ENCODE assay signal across 8 mouse cellular contexts in the genomic region with DNA sequence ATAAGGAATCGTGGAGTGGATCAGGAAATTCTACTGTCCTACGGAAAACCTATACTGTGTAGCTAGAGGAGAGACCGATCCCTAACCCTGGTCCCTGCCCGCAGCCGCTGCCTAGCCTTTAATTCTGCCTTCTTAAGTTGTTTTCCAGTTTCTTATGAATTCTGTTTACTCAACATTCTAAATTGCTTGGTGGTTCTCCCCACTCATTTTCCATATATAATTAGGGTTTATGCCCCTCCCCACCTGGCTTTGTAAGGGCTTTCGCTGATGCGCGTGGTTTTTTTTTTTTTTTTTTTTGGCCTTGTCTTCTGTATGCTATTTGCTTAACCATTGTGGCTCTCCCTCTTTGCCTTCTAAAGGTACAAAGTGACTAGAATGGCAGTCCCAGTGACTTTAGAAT. TPM values are rescaled to one million over a fixed set of nuclear protein-coding genes. Genes with fewer than 3 reads are reported as not detected.
DNase-seq lines count a peak whose midpoint lies in the region; ATAC-seq and TF ChIP-seq lines count a peak whose summit lies in the region.

No protein-coding gene starts in this region.

- peak overlapping the region; percentile 94 for H3K4me3 ChIP-seq in cerebellum, adult 2 months (replicated peaks; ENCODE audit: insufficient read depth, low read depth, low read length)
- H3K4me3 ChIP-seq in limb, embryonic 13.5 days, result peak overlapping the region; percentile 96
- H3K4me3 ChIP-seq in stomach, postnatal 0 days (ENCODE audit: low read depth, low read length), result peak overlapping the region; percentile 98

- H3K36me3 ChIP-seq in limb, embryonic 13.5 days, result peaks cover 9% of the 10 kb centered on the region
- no peaks in the 10 kb centered on the region for H3K36me3 ChIP-seq in stomach, postnatal 0 days (ENCODE audit: control insufficient read depth, insufficient read depth, low read length)

- no peaks in the 10 kb centered on the region for H3K27me3 ChIP-seq in cerebellum, adult 2 months (ENCODE audit: control insufficient read depth, insufficient read depth, low read length)
- no peaks in the 10 kb centered on the region for H3K27me3 ChIP-seq in limb, embryonic 13.5 days
- no peaks in the 10 kb centered on the region for H3K27me3 ChIP-seq in stomach, postnatal 0 days (ENCODE audit: control insufficient read depth, insufficient read depth, low read length)

- TF ChIP-seq EP300 in stomach, postnatal 0 days (optimal IDR thresholded peaks at IDR 0.05), result no peak

- H3K4me2 ChIP-seq in limb, embryonic 13.5 days (replicated peaks), result peak overlapping the region; percentile 81
- peak overlapping the region; percentile 61 for H3K4me2 ChIP-seq in stomach, postnatal 0 days (replicated peaks; ENCODE audit: low read depth)

- no peak for TF ChIP-seq CTCF in cerebellum, adult 2 months (IDR thresholded peaks at IDR 0.05; ENCODE audit: borderline replicate concordance, insufficient read depth, low read depth, low read length)
- TF ChIP-seq CTCF in stomach, postnatal 0 days (IDR thresholded peaks at IDR 0.05; ENCODE audit: low read depth), result no peak

- peak in 1 of 2 experiments; percentile 9 for DNase-seq in cerebellum, adult 2 months
- DNase-seq in cerebellum, adult 11 months, result no peak
- DNase-seq in retina, postnatal 1 day, result peak; percentile 15
- no peak for DNase-seq in retina, embryonic 14.5 days (ENCODE audit: low spot score)
- no peak for DNase-seq in stomach, postnatal 0 days (ENCODE audit: low spot score)
- DNase-seq in adrenal gland, adult 18-20 months (ENCODE audit: low spot score in 2 of 2), result no peak

- no peak for ATAC-seq in limb, embryonic 13.5 days (ENCODE audit: low FRiP score, low read depth)
- ATAC-seq in stomach, postnatal 0 days (ENCODE audit: low FRiP score, low TSS enrichment), result no peak
- no peak for ATAC-seq in granulocyte monocyte progenitor cell, adult 5-6 weeks (replicated peaks; ENCODE audit: poor library complexity, severe bottlenecking)

- H3K4me1 ChIP-seq in cerebellum, adult 2 months (ENCODE audit: control insufficient read depth, insufficient read depth, low read length), result peaks cover 3% of the 10 kb centered on the region; the same call in 1 of the 2 replicates
- peaks cover 42% of the 10 kb centered on the region for H3K4me1 ChIP-seq in limb, embryonic 13.5 days
- peaks cover 5% of the 10 kb centered on the region; the same call in 1 of the 2 replicates for H3K4me1 ChIP-seq in stomach, postnatal 0 days (replicated peaks; ENCODE audit: control insufficient read depth, insufficient read depth)

- no peak for TF ChIP-seq POLR2A in cerebellum, adult 2 months (IDR thresholded peaks at IDR 0.05; ENCODE audit: borderline replicate concordance, insufficient read depth, low read length)

- no peak overlapping the region for H3K27ac ChIP-seq in cerebellum, adult 2 months (ENCODE audit: insufficient read depth, low read length)
- peak overlapping the region; percentile 96; the same call in 1 of the 2 replicates for H3K27ac ChIP-seq in limb, embryonic 13.5 days
- peak overlapping the region; percentile 98 for H3K27ac ChIP-seq in stomach, postnatal 0 days (replicated peaks)

- peak overlapping the region; percentile 93 for H3K9ac ChIP-seq in limb, embryonic 13.5 days
- H3K9ac ChIP-seq in stomach, postnatal 0 days (ENCODE audit: low read length), result peak overlapping the region; percentile 91

- H3K9me3 ChIP-seq in limb, embryonic 13.5 days, result no peaks in the 10 kb centered on the region
- no peaks in the 10 kb centered on the region for H3K9me3 ChIP-seq in stomach, postnatal 0 days (ENCODE audit: control insufficient read depth, low read length)

- under 1% methylated on average over 8 of the region's 8 CpGs for WGBS in cerebellum, adult 2 months
- WGBS in limb, embryonic 13.5 days, result 2% methylated on average over 8 of the region's 8 CpGs
- WGBS in stomach, postnatal 0 days, result 0% methylated on average over 8 of the region's 8 CpGs

RNA-seq across cellular contexts. Expression of a gene that starts 0.6 kb away (rescaled TPM):
- polyA plus RNA-seq in cerebellum, adult 2 months (2012; rRNA removed), result 9.9 and 10.0 TPM in 2 replicates
- 29.1 and 32.7 TPM in 2 replicates for polyA plus RNA-seq in limb, embryonic 13.5 days (2015; fragmentation: Nextera tagmentation; extraction: Ambion mirVana)
- polyA plus RNA-seq in stomach, postnatal 0 days (2015; fragmentation: Nextera tagmentation; extraction: Ambion mirVana), result 17.5 and 21.2 TPM in 2 replicates
- 17.6 and 36.5 TPM in 2 replicates for total RNA-seq in granulocyte monocyte progenitor cell, adult 5-6 weeks (2014; fragmentation: Nextera tagmentation)
- total RNA-seq in granulocyte monocyte progenitor cell, adult 5-6 weeks (2017), result 23.3 and 28.8 TPM in 2 replicates
- total RNA-seq in adrenal gland, adult 18-20 months (2021), result 10 to 100 TPM; 21.0 to 27.7 TPM

RNA-seq across cellular contexts. Expression of a gene that starts 1.4 kb away (rescaled TPM):
- 258 and 285 TPM in 2 replicates for polyA plus RNA-seq in cerebellum, adult 2 months (2012; rRNA removed)
- polyA plus RNA-seq in limb, embryonic 13.5 days (2015; fragmentation: Nextera tagmentation; extraction: Ambion mirVana), result 423 and 430 TPM in 2 replicates
- 473 and 483 TPM in 2 replicates for polyA plus RNA-seq in stomach, postnatal 0 days (2015; fragmentation: Nextera tagmentation; extraction: Ambion mirVana)
- total RNA-seq in granulocyte monocyte progenitor cell, adult 5-6 weeks (2014; fragmentation: Nextera tagmentation), result 154 and 171 TPM in 2 replicates
- 140 and 182 TPM in 2 replicates for total RNA-seq in granulocyte monocyte progenitor cell, adult 5-6 weeks (2017)
- 100 to 1,000 TPM; 341 to 403 TPM for total RNA-seq in adrenal gland, adult 18-20 months (2021)

RNA-seq across cellular contexts. Expression of a gene that starts 29.4 kb away (rescaled TPM):
- polyA plus RNA-seq in cerebellum, adult 2 months (2012; rRNA removed), result not detected in 2 replicates
- not detected in 2 replicates for polyA plus RNA-seq in limb, embryonic 13.5 days (2015; fragmentation: Nextera tagmentation; extraction: Ambion mirVana)
- 0.08 TPM in 2 replicates for polyA plus RNA-seq in stomach, postnatal 0 days (2015; fragmentation: Nextera tagmentation; extraction: Ambion mirVana)
- not detected in 2 replicates for total RNA-seq in granulocyte monocyte progenitor cell, adult 5-6 weeks (2014; fragmentation: Nextera tagmentation)
- total RNA-seq in granulocyte monocyte progenitor cell, adult 5-6 weeks (2017), result not detected in 2 replicates
- total RNA-seq in adrenal gland, adult 18-20 months (2021), result not detected
